Mouse (Mus musculus): Measurements from ENCODE around the gene Tnni3.
"Not testable (repeated sequence)": the region's sequence is repeated elsewhere in the genome, so short reads cannot be mapped to it uniquely, and the experiment has no call there.

Tnni3 gene

GRCm38 (mm10) chr7:4524212-4524922, at the start of gene Tnni3:
Gene Tnni3 (minus strand): TSS chr7:4524229.
- peak; percentile 41 for DNase-seq (ENCODE audit: low read depth, low spot score)

- DNase-seq (ENCODE audit: low read depth, low spot score): not testable (repeated sequence)
Measured at GRCm38 (mm10) chr7:4572361-4572760, 48.3 kb upstream of the Tnni3 start.

- DNase-seq (ENCODE audit: low read depth, low spot score): no peak
Measured at GRCm38 (mm10) chr7:4562660-4563059, 38.6 kb upstream of the Tnni3 start.

- no peak for DNase-seq (ENCODE audit: low read depth, low spot score)
Measured at GRCm38 (mm10) chr7:4557167-4557560, 33.1 kb upstream of the Tnni3 start.

GRCm38 (mm10) chr7:4556256-4557166, 32.5 kb upstream of the Tnni3 start:
- peak; percentile 93 for DNase-seq (ENCODE audit: low read depth, low spot score)

- DNase-seq (ENCODE audit: low read depth, low spot score): peak; percentile 66
Measured at GRCm38 (mm10) chr7:4547221-4547641, 23.2 kb upstream of the Tnni3 start, which contains the start of gene Syt5. Gene Syt5 (minus strand): TSS chr7:4547541.

GRCm38 (mm10) chr7:4546591-4547131, 22.6 kb upstream of the Tnni3 start:
- peak; percentile 95 for DNase-seq (ENCODE audit: low read depth, low spot score)

- DNase-seq (ENCODE audit: low read depth, low spot score): no peak
Measured at GRCm38 (mm10) chr7:4546050-4546449, 22.0 kb upstream of the Tnni3 start.

GRCm38 (mm10) chr7:4542013-4542412, 18.0 kb upstream of the Tnni3 start:
- DNase-seq (ENCODE audit: low read depth, low spot score): no peak

- no peak for DNase-seq (ENCODE audit: low read depth, low spot score)
Measured at GRCm38 (mm10) chr7:4541344-4541743, 17.3 kb upstream of the Tnni3 start.

GRCm38 (mm10) chr7:4539019-4539418, 15.0 kb upstream of the Tnni3 start:
- no peak for DNase-seq (ENCODE audit: low read depth, low spot score)

- no peak for DNase-seq (ENCODE audit: low read depth, low spot score)
Measured at GRCm38 (mm10) chr7:4537181-4537580, 13.2 kb upstream of the Tnni3 start.

GRCm38 (mm10) chr7:4536369-4536768, 12.3 kb upstream of the Tnni3 start:
- DNase-seq (ENCODE audit: low read depth, low spot score): no peak

- DNase-seq (ENCODE audit: low read depth, low spot score): no peak
Measured at GRCm38 (mm10) chr7:4532005-4532729, 8.1 kb upstream of the Tnni3 start, which contains the start of gene Dnaaf3. Gene Dnaaf3 (minus strand): TSS chr7:4532453.

- not testable (repeated sequence) for DNase-seq (ENCODE audit: low read depth, low spot score)
Measured at GRCm38 (mm10) chr7:4530166-4530565, 6.1 kb upstream of the Tnni3 start.

- DNase-seq (ENCODE audit: low read depth, low spot score): no peak
Measured at GRCm38 (mm10) chr7:4527302-4527689, 3.3 kb upstream of the Tnni3 start.

GRCm38 (mm10) chr7:4526341-4527301, 2.6 kb upstream of the Tnni3 start:
- DNase-seq (ENCODE audit: low read depth, low spot score): peak; percentile 72

- DNase-seq (ENCODE audit: low read depth, low spot score): no peak
Measured at GRCm38 (mm10) chr7:4523205-4524130, 561 bp downstream of the Tnni3 start.

- DNase-seq (ENCODE audit: low read depth, low spot score): no peak
Measured at GRCm38 (mm10) chr7:4522292-4522691, 1.7 kb downstream of the Tnni3 start.
